Mouse (Mus musculus) CH12.LX (cell line): ENCODE results near the gene Lrrc46. TPM values are rescaled to one million over a fixed set of nuclear protein-coding genes. Genes with fewer than 3 reads are reported as not detected.
A peak's percentile ranks its signal among the peaks of the same experiment; 100 is the strongest.

ENCODE experiments used
- DNase-seq: peaks from one replicate; pipeline ENCODE4 v3.0.0-alpha.2; 2013; ENCODE audit errors: extremely low read depth
- H3K27ac ChIP-seq: 2 replicates; pipeline ENCODE4 v1.5.1; 2012; ENCODE audit warnings: low read depth, mild to moderate bottlenecking, control low read depth, moderate library complexity; ENCODE audit not compliant: insufficient read depth
- H3K27me3 ChIP-seq: replicated peaks from 2 replicates; pipeline ENCODE3; 2012; ENCODE audit warnings: inconsistent platforms
- H3K36me3 ChIP-seq, 2 experiments: replicated peaks in 1 of 2; 2 replicates each; pipeline versions ENCODE3 to v1.6.1; 2012; ENCODE audit warnings: inconsistent platforms in 1 of 2, low read length in 1 of 2, mild to moderate bottlenecking in 1 of 2, mixed read lengths in 1 of 2, moderate library complexity in 1 of 2; ENCODE audit not compliant: control insufficient read depth in 1 of 2, insufficient read depth in 1 of 2
- H3K4me1 ChIP-seq, 2 experiments: 2 replicates each; pipeline ENCODE4 v1.6.1; 2012; ENCODE audit warnings: inconsistent platforms in 1 of 2, moderate library complexity in 1 of 2; ENCODE audit not compliant: insufficient read depth in 2 of 2, control insufficient read depth in 1 of 2
- H3K4me2 ChIP-seq: 2 replicates; pipeline ENCODE4 v1.6.1; 2012; ENCODE audit warnings: low read depth, mild to moderate bottlenecking, control low read depth; ENCODE audit not compliant: poor library complexity, insufficient read depth, severe bottlenecking
- H3K4me3 ChIP-seq, 3 experiments: fragments of 150-350 bp in 1 of 3; sonication (generic) in 1 of 3; replicated peaks in 1 of 3; 2 replicates each; pipeline versions ENCODE3 to v1.5.1; 2011 to 2012; ENCODE audit warnings: low read depth in 2 of 3, low read length in 2 of 3, mild to moderate bottlenecking in 2 of 3, moderate library complexity in 2 of 3, control low read depth in 1 of 3, improper control_type of control experiment in 1 of 3, inconsistent platforms in 1 of 3, mixed read lengths in 1 of 3; ENCODE audit not compliant: poor library complexity in 1 of 3
- H3K79me2 ChIP-seq: replicated peaks from 2 replicates; pipeline ENCODE4 v1.6.1; 2012; ENCODE audit warnings: mild to moderate bottlenecking, moderate library complexity; ENCODE audit not compliant: control insufficient read depth, poor library complexity, insufficient read depth, severe bottlenecking; ENCODE audit errors: extremely low read depth
- H3K9ac ChIP-seq: 2 replicates; pipeline ENCODE4 v1.6.1; 2012; ENCODE audit warnings: low read depth, mild to moderate bottlenecking, control low read depth, moderate library complexity; ENCODE audit not compliant: insufficient read depth
- H3K9me3 ChIP-seq: replicated peaks from 2 replicates; pipeline ENCODE3; 2012; ENCODE audit warnings: low read length, inconsistent platforms, mixed read lengths
- BHLHE40 ChIP-seq: IDR thresholded peaks from 2 replicates; pipeline ENCODE4 v1.6.1; 2011; ENCODE audit warnings: mild to moderate bottlenecking, low read depth, low read length, improper control_type of control experiment
- ELF1 ChIP-seq: IDR thresholded peaks from 2 replicates; pipeline ENCODE4 v1.6.1; 2014; ENCODE audit warnings: low read depth, mild to moderate bottlenecking, inconsistent platforms, low read length, improper control_type of control experiment
- EP300 ChIP-seq: IDR thresholded peaks from 2 replicates; pipeline ENCODE4 v1.6.1; 2011; ENCODE audit warnings: low read length, improper control_type of control experiment
- HCFC1 ChIP-seq: IDR thresholded peaks from 2 replicates; pipeline ENCODE4 v1.6.1; 2012; ENCODE audit warnings: low read depth, mild to moderate bottlenecking, inconsistent platforms, low read length, improper control_type of control experiment
- JUN ChIP-seq: IDR thresholded peaks from 2 replicates; pipeline ENCODE4 v1.6.1; 2011; ENCODE audit warnings: low read depth, mild to moderate bottlenecking, low read length, improper control_type of control experiment, moderate library complexity; ENCODE audit not compliant: insufficient read depth
- JUND ChIP-seq: conservative IDR thresholded peaks from 2 replicates; pipeline ENCODE4 v1.6.1; 2011; ENCODE audit warnings: low read depth, low read length, improper control_type of control experiment
- MAFK ChIP-seq: IDR thresholded peaks from 2 replicates; pipeline ENCODE4 v1.6.1; 2011; ENCODE audit warnings: low read length, improper control_type of control experiment; ENCODE audit not compliant: insufficient replicate concordance
- MAX ChIP-seq: IDR thresholded peaks from 2 replicates; pipeline ENCODE4 v1.6.1; 2011; ENCODE audit warnings: low read length, improper control_type of control experiment
- MXI1 ChIP-seq: IDR thresholded peaks from 2 replicates; pipeline ENCODE4 v1.6.1; 2011; ENCODE audit warnings: mild to moderate bottlenecking, low read depth, low read length, improper control_type of control experiment
- MYC ChIP-seq: IDR thresholded peaks from 2 replicates; pipeline ENCODE4 v1.6.1; 2011; ENCODE audit warnings: low read depth, mild to moderate bottlenecking, improper control_type of control experiment, low read length
- POLR2A ChIP-seq: IDR thresholded peaks from 2 replicates; pipeline ENCODE4 v1.6.1; 2011; ENCODE audit warnings: low read depth, mild to moderate bottlenecking, improper control_type of control experiment, low read length
- RAD21 ChIP-seq: IDR thresholded peaks from 2 replicates; pipeline ENCODE4 v1.6.1; 2011; ENCODE audit warnings: low read depth, mild to moderate bottlenecking, low read length, improper control_type of control experiment, moderate library complexity
- RCOR1 ChIP-seq: conservative IDR thresholded peaks from 2 replicates; pipeline ENCODE4 v1.6.1; 2012; ENCODE audit warnings: low read depth, mild to moderate bottlenecking, inconsistent platforms, low read length, improper control_type of control experiment
- SIN3A ChIP-seq: IDR thresholded peaks from 2 replicates; pipeline ENCODE4 v1.6.1; 2012; ENCODE audit warnings: low read length, improper control_type of control experiment, inconsistent platforms
- SMC3 ChIP-seq: IDR thresholded peaks from 2 replicates; pipeline ENCODE4 v1.6.1; 2011; ENCODE audit warnings: low read depth, low read length, improper control_type of control experiment
- TCF12 ChIP-seq: IDR thresholded peaks from 2 replicates; pipeline ENCODE4 v1.6.1; 2014; ENCODE audit warnings: low read depth, mild to moderate bottlenecking, inconsistent platforms, low read length, improper control_type of control experiment
- USF1 ChIP-seq: IDR thresholded peaks from 2 replicates; pipeline ENCODE4 v1.6.1; 2014; ENCODE audit warnings: low read depth, mild to moderate bottlenecking, inconsistent platforms, low read length, improper control_type of control experiment
- USF2 ChIP-seq: conservative IDR thresholded peaks from 2 replicates; pipeline ENCODE4 v1.6.1; 2011; ENCODE audit warnings: low read depth, low read length, improper control_type of control experiment
- ZC3H11A ChIP-seq: IDR thresholded peaks from 2 replicates; pipeline ENCODE4 v1.6.1; 2012; ENCODE audit warnings: low read depth, mild to moderate bottlenecking, inconsistent platforms, low read length, improper control_type of control experiment
- ZKSCAN1 ChIP-seq: IDR thresholded peaks from 2 replicates; pipeline ENCODE4 v1.6.1; 2012; ENCODE audit warnings: low read depth, inconsistent platforms, low read length, improper control_type of control experiment, borderline replicate concordance
- ZNF384 ChIP-seq: IDR thresholded peaks from 2 replicates; pipeline ENCODE4 v1.6.1; 2012; ENCODE audit warnings: low read depth, low read length, improper control_type of control experiment, inconsistent platforms
- dilution Hi-C: fragments of 300-500 bp; cut with MboI; formaldehyde crosslinking; loops from 2 replicates; pipeline ENCODE4 v1.14.3; 2020; ENCODE audit warnings: low sequenced_read_pairs; ENCODE audit not compliant: extremely low pct_unique_long_range_greater_than_20kb, extremely low pct_ligation_motif_present
- in situ Hi-C: fragments of 300-500 bp; cut with MboI; formaldehyde crosslinking; loops from 3 replicates; pipeline ENCODE4 v1.14.3; 2019; ENCODE audit warnings: low sequenced_read_pairs, low pct_ligation_motif_present, low pct_unique_long_range_greater_than_20kb, mixed read lengths
- polyA plus RNA-seq: library from polyadenylated mRNA; unstranded; fragments of >175 nt; gene quantifications from 2 replicates; pipeline ENCODE4 v1.2.1, GENCODE M21; 2012; ENCODE audit warnings: low read depth; ENCODE audit not compliant: insufficient read length
- total RNA-seq, 2 experiments: library from RNA; depleted of rRNA; stranded (reverse); fragments of 300-350 nt in 1 of 2; fragments of >200 nt in 1 of 2; gene quantifications; 2 replicates each; pipeline ENCODE4 v1.2.3; 2012 to 2014

Gene Lrrc46
- total and polyA plus RNA-seq, 3 experiments, result 0.38 to 0.91 TPM; not detected in 1

GRCm38 (mm10) chr11:96996773-96997379, 44.3 kb downstream of the Lrrc46 start:
- H3K4me3 ChIP-seq, result peak overlapping the region; percentile 58 to 64 (median 60)
- TF ChIP-seq BHLHE40 (peak; percentile 86), RCOR1 (no peak), MAX (peak; percentile 99), USF2 (peak; percentile 81), TCF12 (peak; percentile 65), JUN (no peak), EP300 (peak; percentile 85), MXI1 (peak; percentile 68; the same call in 1 of the 2 replicates), MYC (peak; percentile 96), ZNF384 (no peak), ZC3H11A (no peak), ZKSCAN1 (no peak), JUND (peak; percentile 14; the same call in 1 of the 2 replicates), SIN3A (peak; percentile 14), USF1 (peak; percentile 83), POLR2A (peak; percentile 1; the same call in 1 of the 2 replicates), ELF1 (no peak; the same call in 1 of the 2 replicates), MAFK (no peak), SMC3 (no peak), HCFC1 (0 out of 2 replicates have a peak, but pooled peaks have one; percentile 3), RAD21 (no peak)
- H3K9me3 ChIP-seq, result no peaks in the 10 kb centered on the region
- no peaks in the 10 kb centered on the region for H3K36me3 ChIP-seq
- no peaks in the 10 kb centered on the region for H3K79me2 ChIP-seq
- in situ Hi-C loops, result no loop called here
- H3K4me2 ChIP-seq, result peak overlapping the region; percentile 72
- dilution Hi-C loops, result no loop called here
- peaks cover 46 to 90% of the 10 kb centered on the region in 2 experiments for H3K4me1 ChIP-seq
- H3K9ac ChIP-seq, result peak overlapping the region; percentile 91
- H3K27ac ChIP-seq, result peak overlapping the region; percentile 96
- no peak for DNase-seq
- no peaks in the 10 kb centered on the region for H3K27me3 ChIP-seq
